Mouse (Mus musculus) kidney, postnatal 14 days (tissue): ENCODE results near the gene Gm20388.

Source experiments
- DNase-seq: peaks from one replicate; pipeline ENCODE4 v3.0.0; 2022; ENCODE audit warnings: mixed read lengths

Gm20388 gene

DNA sequence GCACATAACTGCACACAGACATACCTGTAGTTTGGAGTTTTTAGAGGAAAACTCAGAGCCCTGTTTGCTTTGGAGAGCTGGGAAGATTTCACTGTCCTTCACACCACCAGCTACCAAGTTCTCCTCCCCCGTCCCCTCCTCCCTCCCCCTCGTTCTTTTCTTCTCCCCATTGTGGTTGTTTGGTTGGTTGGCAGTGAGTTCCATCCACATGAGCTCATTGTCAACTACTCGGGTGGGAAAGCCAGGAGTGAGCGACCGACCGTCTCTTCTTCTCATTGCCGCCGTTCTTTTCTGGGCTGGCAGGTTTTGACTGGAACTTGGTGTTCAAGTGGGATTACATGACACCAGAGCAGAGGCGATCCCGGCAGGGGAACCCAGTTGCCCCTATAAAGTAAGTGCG lies 4421.1 kb downstream of the Gm20388 start:
- DNase-seq: no peak

DNA sequence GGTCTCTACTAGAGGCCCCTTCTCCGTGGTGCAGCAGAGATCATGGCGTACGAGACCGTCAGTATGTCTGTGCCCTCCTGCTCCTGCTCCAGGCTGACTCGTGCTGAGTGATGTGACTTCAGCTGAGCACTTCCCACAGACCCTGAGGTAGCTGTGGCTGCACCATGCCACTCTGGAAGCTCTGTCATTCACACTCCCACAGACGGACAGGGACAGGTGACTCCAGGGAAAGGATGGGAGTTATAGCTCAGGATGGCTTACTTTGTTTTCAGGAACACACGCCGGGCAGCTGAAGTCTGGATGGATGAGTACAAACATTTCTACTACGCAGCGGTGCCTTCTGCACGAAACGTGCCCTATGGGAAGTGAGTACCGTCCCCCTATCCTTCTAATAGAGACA lies 4425.7 kb downstream of the Gm20388 start:
- no peak for DNase-seq

DNA sequence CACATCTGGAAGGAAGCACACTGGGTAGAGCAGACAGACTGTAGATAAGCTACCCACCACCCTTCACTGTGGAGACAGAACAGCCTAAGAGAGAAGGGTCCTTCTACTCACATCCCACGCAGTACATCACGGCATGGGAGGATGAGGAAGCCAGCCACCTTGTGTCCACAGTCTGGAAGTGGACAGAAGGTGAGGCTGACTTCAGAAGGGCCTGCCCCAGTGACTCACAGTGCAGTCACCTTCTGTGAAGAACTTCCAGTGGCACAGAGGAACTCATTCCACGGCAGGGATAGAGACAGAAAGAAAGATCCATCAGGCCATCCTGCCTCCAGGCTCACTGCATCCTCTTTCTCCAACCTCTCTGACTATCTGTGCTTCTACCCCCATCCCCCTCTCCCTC lies 4429.1 kb downstream of the Gm20388 start:
- no peak for DNase-seq

DNA sequence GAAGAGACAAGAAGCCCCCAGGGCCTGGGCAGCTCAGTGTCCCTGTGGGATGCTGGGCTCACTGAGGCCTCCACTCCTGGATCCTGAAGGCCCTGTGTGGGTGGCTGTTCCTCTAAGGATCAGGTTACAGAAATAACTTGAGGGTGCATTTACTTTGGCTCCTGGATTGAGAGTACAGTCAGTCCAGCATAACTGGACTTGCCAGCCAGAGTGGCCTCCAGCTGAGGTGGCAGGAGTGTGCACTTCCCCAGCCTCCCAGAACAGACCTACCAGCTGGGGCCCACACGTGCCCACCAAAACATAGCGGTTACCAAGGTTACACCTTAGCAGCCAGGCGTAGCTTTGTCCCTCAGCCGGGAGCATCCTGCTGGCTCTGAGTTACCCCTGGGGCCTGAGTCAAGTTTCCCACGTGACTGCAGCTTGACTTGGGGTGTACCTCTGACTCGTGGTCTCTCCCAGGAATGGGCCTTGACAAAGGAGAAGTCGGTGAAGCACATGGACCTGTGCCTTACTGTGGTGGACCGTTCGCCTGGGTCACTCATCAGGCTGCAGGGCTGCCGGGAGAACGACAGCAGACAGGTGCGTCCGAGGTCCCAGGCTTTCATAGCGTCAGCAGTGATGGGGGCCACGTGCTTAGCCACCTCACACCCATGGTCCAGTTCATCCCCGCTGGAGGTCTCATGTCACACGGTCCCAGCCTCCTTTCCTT lies 4429.9 kb downstream of the Gm20388 start:
- no peak for DNase-seq

DNA sequence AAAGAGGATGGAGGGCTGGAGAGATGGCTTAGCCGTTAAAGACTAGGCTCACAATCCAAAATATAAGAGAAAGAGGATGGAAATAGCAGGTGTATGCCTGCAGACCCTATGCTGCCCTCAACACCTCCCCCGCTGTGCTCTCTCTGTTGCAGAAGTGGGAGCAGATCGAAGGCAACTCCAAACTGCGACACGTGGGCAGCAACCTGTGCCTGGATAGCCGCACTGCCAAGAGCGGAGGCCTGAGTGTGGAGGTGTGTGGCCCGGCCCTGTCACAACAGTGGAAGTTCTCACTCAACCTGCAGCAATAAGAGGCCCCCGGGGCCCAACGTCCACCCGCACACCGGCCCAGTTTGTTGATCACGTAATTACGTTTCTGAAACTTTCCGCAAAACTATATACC lies 4432.5 kb downstream of the Gm20388 start:
- no peak for DNase-seq

DNA sequence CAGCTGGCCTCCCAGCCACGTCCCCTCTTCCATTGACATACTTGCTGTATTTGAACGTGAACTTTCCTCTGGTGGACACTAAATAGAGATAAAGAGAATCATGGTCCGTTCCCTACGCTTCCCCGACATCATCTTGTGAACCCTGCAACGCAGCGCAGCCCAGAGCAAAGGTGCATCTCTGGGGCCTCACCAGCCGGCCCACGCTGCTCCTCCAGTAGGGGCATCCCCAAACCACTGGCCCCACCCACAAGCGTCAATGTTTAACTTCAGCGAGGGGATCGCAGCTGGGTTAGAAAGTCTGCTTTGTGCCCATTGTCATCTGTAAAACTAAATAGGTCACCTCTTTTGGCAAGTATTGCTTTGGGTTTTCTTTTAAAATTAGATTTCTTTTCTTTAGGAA lies 4433.4 kb downstream of the Gm20388 start:
- peak; percentile 62 for DNase-seq

DNA sequence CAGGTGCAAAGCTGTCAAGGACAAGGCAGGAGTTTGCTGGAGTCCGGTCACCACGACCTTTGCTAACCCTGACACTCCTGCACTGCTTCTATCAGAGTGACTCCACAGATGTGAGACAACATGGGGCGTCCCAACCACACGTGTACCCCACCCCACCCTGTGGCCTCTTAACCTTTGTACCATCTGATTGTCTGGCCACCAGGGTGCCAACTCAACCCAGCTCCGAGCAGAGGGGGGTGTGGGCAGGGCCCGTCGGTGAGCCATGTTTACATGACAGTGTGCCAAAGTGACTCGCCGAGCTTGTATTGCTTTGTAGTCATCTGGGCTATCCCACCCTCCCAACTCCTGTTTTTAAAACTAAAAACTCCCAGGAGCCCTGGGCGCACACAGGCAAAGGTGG lies 4434.5 kb downstream of the Gm20388 start:
- no peak for DNase-seq

DNA sequence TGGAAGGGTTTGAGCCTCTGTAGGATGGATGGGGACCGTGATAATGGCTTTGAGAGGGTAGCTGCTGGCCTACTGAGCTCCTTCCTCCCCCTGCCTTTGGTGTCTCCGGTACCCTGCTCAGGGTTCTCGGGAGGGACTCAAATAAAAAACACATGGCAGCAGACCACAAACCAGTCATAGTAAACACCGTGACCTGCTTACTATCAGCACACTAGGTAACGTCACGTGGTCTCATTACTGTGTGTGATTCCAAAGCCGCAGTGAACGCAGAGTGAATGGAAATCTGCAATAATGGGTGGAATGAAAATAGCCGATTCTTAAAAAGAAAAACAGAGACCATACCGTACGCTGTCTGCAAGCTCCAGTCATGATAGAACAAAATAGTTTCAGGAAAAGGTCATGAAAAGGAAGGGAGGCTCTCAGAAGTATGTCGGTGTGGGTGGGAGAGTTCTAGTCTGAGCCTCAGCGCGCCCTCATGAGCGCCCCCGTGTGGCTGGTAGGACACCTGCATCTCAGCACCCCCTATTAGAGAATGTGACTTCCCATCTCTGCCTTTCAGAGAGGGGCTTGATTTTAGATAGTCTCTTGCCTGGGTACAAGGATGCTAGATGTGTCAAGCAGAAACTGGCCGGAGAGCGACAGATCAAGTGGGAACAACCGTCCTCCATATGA lies 4436.3 kb downstream of the Gm20388 start:
- peak; percentile 64 for DNase-seq

DNA sequence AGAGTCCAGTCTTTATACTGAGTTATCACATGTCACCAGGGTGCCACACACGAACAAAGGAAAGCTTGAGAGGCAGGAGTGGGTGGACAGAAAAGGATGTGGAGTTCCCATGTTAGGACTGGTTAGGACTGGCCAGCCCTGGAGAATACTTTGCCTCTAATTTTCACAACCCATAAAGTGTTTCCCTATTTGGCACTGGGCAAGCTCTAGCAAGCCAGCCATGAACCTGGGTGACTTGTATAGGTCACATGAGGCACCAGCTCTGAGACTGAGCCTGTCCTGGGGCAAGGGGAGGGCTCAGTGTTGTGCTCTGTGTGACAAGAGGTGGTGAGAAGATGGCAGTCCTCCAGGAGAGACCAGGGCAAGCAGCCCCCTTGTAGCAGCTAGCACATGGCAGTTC lies 4437.4 kb downstream of the Gm20388 start:
- DNase-seq: no peak

DNA sequence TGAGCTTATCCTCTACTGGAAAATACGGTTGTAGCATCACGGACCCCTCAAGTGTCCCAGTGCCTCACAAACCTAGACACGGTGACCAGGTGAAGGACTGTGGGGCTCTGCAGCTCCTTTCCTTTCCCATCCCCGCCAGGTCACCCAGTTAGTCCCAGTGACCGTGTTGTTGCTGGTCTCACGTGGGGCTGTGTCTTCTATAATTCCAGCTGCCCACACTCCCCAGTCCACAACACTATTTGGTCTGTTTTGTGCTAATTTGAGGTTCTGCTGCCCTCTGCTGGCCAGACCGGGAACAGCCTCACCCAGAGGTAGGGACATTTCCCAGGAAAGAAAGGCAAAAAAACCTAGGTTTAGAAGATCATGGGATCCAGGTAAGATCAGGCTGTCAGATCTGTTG lies 4439.0 kb downstream of the Gm20388 start:
- DNase-seq: peak; percentile 84

DNA sequence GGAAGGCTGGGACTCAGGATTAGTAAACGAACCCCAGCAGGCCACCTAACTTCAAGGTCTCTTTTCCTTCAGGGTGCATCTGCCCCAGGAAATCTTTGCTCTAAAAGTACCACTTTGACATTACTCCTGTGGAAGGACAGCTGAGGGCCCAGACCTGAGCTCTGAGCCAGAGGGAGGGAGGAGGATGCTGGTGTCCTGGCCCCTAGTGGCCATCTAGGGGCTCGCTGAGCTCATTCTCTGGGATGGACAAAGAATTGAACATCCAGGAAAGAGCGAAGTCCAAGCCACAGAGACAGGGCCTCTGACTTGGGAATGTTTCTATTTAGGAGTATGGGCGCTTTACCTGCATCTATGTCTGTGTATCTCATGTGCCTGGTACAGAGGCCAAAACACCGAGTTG lies 4441.0 kb downstream of the Gm20388 start:
- no peak for DNase-seq

DNA sequence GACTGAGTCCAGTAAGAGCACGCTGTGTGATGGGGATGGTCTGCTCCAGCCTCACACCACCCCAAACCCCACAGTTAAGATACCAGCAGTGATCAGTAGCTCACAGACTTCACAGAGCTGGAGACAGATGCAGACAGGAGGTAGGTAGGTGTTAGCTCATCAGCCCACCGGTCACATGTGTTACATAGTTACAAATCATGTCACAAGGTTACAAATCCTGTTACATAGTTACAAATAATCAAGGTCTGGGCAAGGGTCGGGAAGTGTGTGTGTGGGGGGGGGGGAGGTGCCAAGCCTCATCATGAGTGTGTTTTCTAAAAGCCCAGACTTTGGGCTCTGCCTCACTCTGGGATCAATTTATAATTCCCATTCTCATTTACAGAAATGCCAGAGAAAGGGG lies 4450.3 kb downstream of the Gm20388 start:
- DNase-seq: no peak

DNA sequence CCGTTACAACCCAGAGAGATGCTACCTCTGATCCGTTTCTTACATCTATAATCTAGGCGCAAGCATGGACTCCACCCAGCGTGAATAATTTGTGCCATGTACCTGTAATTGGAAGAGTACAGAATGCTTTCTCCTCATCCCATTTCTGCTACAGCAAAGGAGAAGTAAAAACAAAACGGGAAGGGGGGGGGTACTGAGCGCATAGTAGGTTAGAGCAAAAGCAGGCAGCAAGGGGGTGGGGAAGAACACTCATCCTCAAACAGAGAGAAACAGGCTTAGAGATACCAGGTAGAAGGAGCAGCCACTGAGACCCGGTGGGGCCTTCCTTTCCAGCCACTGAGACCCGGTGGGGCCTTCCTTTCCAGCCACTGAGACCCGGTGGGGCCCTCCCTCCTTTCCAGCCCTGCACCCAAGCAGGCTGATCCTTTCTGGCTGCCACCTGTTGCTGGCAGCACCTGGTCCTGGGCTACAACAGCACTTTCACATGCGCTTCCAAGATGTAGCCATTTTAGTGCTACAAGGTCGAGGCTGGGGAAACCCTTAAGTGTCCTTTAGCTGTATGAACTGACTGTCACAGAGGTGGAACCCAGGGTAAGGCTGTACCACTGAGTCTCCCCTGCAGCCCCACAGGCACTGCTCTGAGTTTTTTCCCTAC lies 4451.3 kb downstream of the Gm20388 start:
- no peak for DNase-seq

DNA sequence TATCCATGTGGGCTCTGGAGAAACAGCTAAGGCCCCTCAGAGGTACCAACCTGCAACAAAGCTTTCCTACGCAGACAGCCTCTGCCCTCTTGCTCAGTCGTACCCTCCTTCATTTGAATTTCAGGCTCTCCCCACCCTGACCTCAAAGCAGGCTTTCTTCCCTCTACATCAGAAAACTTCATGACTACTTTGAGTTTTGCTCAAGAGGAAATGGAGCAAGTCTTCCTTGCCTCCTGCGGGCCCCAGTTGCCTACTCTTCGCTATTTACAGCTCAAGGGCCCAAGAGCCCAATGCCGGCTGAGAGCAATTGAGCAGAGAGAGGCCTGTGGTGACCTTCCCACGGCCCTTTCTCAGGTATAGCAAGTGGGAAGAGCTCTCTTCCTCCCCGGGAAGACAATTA lies 4451.9 kb downstream of the Gm20388 start:
- no peak for DNase-seq

DNA sequence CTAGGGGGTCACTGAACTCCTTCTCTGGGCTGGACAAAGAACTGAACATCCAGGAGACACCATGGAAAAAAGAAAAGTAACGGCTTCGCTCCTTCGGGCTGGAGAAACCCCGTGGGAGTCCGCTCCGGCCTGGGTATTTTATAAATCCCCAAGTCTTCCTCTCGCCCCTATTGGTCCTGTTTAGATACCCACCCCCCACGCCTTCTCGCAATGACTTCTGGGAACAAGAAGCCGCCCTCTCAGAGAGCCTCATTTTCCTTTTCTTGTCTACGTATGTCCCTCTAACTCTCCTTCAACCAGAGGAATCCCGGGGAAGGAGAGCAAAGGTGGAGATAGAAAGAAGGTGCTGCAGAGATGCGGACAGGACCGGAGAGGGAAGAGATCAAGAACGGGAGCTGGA lies 4452.7 kb downstream of the Gm20388 start:
- DNase-seq: no peak

DNA sequence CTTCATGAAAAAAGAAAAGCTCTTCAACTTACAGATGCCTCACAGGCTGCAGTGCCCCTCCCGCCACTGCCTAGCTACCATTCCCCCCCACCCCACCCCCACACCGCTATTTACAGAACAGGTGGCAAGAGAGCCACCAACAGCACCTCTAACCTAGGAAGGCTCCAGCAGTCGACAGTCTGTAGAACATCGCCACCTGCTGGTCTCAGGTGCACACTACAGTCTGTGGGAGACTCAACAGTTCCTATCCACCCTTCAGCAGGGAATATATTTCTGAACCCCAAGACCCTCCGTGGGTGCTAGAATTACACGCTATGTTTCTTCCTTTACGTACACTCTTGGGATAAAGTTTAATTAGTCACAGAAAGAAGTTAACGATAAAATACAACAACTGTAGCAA lies 4457.6 kb downstream of the Gm20388 start:
- DNase-seq: peak; percentile 77

DNA sequence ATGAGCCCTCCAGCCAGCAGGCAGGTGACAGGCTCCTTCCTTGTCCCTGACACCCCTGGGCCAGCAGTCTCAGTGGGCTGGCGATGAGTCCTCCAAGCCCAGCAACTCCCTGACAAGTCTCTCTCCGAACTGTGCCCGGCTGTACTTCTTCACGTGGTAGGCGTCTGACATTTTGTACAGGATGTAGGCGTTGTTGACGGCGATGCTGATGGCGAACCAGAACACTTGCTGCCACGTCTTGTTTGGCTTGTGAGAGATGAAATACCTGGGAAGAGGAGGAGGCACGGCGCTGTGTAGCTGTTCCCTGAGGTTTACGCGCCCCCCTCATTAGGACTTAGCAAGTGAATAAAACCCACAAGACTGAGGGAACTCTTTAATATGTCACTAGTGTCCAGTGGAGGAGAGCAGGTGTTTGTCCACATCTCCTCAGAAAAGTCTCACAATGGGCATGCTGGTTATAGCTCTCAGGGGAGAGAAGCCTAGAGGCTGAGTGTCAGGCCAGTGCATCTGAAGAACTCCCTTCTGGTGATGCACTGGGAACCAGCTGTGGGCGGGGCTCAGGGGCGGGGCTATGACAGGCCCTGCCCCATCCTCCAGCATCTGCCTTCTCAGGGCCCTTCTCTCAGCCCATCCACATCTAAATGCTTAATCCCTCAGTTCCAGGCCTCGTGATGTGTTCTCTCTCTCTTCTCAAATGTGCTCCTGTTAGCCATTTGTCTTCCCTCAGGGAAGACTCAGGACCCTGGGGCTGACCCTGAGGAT lies 4460.0 kb downstream of the Gm20388 start:
- no peak for DNase-seq

DNA sequence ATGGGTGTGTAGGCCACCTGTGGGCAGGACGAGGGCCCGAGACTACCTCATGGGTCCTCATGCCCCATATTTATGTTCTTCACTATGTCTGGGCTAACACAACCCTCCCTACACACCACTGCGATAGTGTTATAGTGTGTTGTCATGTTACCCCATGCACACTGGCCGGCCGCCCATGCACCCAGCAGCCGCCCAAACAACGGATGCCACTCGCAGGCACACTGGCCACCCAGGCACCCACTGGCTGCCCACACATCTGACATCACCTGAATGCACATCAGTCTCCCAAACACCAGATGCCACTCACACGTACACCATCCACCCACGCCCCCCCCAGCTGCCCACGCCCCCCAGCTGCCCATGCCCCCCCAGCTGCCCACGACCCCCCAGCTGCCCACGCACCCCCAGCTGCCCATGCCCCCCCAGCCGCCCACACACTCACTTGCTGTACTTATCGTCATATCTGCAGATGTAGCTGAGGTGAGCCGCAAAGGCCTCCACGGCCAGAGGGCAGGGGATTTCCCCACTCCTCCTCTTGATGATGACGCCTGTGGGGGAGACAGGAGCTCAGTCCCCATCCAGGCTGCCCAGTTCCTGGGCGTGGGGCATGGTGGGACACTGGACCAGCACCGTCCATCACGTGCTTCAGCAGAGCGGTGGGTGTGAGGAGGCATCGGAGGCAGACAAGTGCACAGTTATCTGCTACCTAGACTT lies 4460.9 kb downstream of the Gm20388 start:
- no peak for DNase-seq

DNA sequence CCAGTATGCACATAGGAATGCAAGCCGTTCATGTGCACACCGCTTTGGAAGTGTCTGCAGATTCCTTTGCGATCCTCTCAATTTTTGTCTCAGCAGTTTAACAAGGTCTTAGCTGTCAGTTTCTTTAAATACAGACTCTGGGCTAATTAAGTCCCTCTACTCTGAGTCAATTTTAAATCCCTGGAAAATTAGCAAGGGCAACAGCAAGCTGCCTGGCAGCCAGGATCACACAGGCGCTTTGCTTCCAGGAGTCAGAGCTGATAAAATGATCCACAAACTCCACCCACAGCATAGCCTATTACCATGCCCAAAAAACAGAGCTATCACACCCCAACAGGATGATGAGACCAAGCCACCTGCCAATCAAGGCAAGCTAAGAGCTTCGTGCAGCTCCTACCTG lies 4463.1 kb downstream of the Gm20388 start:
- DNase-seq: no peak

DNA sequence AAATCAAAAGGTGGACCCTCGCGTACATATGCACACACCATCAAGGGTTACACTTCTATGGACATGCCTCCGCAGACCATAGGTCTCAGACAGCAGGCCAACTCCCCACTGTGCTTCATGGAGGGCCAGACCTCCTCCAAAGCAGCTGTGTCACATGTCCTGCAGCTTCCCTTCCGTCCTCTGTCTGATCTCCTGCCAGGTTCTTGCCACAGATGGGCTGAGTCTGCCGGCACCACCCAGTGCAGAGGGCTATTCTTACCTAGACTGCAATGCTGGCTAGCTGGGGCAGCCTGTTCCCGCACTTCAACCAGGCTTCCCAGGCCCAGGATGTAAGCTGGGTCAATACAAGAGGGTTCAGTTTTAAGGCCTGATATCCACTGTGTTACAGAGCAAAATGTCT lies 4464.5 kb downstream of the Gm20388 start:
- DNase-seq: no peak

DNA sequence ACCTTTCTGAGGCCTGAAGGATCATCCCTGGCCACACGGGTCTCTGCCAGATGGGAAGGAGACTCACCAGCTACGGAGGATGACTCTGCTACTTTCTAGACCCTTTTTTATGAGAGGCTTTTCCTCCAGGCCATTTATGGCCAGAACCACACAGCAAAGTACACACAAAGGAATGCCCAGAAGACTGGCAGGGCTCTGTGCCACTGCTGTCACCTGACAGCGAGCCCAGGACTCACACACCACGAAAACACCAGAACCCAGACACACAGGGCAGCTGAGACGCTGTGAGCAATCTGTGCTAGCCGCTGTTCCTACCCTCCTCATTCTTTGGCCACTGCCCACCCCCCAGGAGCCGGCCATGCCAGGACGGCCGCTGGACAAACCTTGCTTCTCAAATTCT lies 4465.1 kb downstream of the Gm20388 start:
- DNase-seq: no peak

DNA sequence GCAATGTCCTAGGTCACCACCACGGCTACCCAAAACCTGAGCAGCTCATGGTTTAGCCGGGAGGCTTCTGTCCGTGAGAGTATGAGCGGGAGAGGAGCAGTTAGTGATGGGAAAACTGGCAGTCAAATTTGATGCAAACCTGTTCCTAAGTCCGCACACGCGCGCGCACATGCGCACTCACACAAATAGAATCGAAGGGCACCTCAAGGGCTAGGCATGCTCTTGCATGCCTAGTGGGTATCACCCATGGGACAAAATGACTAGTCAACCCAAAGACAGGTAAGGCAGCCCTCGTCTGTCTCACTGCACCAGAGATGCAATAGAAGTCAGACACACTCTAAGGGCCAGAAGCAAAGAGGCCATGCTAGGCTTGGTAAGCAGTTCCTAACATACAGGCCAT lies 4465.8 kb downstream of the Gm20388 start:
- no peak for DNase-seq

DNA sequence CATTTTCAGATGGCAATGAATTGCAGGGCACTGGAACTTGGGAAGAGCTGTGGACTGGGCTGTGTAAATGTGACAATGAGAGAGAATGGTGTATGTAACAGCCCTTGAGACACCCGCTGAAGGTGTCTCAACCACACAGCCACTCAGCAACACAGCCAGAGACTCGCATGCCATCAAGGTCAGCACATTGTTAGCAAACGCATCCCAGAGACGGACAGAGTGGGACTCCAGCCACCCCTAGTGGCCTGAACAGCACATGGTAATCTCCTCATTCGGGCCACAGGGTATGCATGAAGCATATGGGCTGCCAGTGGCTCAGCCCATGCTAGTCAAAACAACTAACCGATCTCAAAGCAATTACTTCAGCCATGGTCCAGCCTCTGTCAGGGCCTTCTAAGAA lies 4468.6 kb downstream of the Gm20388 start:
- no peak for DNase-seq
